Mouse (Mus musculus): ENCODE data around the gene Vmn2r7.
"Not testable (repeated sequence)": the region's sequence is repeated elsewhere in the genome, so short reads cannot be mapped to it uniquely, and the experiment has no call there.

DNA sequence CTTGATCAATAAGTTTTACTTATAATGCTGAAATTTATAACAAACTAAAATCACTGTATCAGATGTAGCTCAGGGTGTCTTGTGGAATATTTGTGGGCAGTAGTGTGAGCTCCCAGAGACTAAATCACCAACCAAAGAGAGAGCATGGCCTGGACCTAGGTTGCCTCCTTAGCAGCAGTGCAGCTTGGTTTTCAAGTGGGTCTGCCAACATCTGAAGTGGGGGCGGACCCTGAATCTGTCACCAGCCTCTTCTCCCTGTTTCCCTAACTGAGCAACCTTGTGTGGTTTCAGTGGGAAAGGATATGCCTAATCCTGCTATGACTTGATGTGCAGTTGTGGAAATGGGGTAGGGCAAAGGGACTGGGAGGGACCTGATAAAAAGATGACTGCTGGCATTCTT, 118.8 kb downstream of the Vmn2r7 start:
- not testable (repeated sequence) for TF ChIP-seq POLR2A (IDR thresholded peaks at IDR 0.05; ENCODE audit: insufficient read length, low read depth); E2F4 (IDR thresholded peaks at IDR 0.05; ENCODE audit: insufficient read depth); POLR2AphosphoS2 (IDR thresholded peaks at IDR 0.05; ENCODE audit: insufficient read length, low read depth); USF1 (IDR thresholded peaks at IDR 0.05; ENCODE audit: low read depth); TCF12 (IDR thresholded peaks at IDR 0.05; ENCODE audit: insufficient read depth, poor library complexity, severe bottlenecking); CEBPB (IDR thresholded peaks at IDR 0.05; ENCODE audit: insufficient read depth, poor library complexity, severe bottlenecking); REST (IDR thresholded peaks at IDR 0.05; ENCODE audit: insufficient read depth, insufficient read length); SRF (IDR thresholded peaks at IDR 0.05; ENCODE audit: control insufficient read depth, insufficient read length, low read depth); MYOG (IDR thresholded peaks at IDR 0.05; ENCODE audit: control insufficient read depth in 1 of 3, insufficient read depth in 1 of 3, insufficient read length in 2 of 3, low read depth in 2 of 3)

All from myocyte (in vitro differentiated cells).